Mouse (Mus musculus) G1E (cell line): ENCODE data around the gene Mon1b.

Source experiments
- CTCF ChIP-seq: IDR thresholded peaks from 2 replicates; pipeline ENCODE4 v1.5.1; 2012; ENCODE audit warnings: low read depth, low read length, inconsistent platforms, mixed read lengths
- GATA1 ChIP-seq: IDR thresholded peaks from 2 replicates; pipeline ENCODE4 v1.6.1; 2012; ENCODE audit warnings: borderline replicate concordance, low read length, inconsistent platforms, mixed read lengths
- TAL1 ChIP-seq: conservative IDR thresholded peaks from 2 replicates; pipeline ENCODE4 v1.6.1; 2012; ENCODE audit warnings: low read depth, low read length, inconsistent platforms, mixed read lengths

- TF ChIP-seq CTCF (no peak), TAL1 (no peak), GATA1 (no peak)
These were observed 39.9 kb downstream of the Mon1b start for GRCm38 (mm10) chr8:113675281-113675680.
